Mouse (Mus musculus) cerebellum, adult 11 months (tissue): ENCODE data around the gene Ndufb2.
A peak's percentile ranks its signal among the peaks of the same experiment; 100 is the strongest.

ENCODE experiments used
- DNase-seq: peaks from one replicate; pipeline ENCODE4 v3.0.0; 2022

Gene Ndufb2

DNA sequence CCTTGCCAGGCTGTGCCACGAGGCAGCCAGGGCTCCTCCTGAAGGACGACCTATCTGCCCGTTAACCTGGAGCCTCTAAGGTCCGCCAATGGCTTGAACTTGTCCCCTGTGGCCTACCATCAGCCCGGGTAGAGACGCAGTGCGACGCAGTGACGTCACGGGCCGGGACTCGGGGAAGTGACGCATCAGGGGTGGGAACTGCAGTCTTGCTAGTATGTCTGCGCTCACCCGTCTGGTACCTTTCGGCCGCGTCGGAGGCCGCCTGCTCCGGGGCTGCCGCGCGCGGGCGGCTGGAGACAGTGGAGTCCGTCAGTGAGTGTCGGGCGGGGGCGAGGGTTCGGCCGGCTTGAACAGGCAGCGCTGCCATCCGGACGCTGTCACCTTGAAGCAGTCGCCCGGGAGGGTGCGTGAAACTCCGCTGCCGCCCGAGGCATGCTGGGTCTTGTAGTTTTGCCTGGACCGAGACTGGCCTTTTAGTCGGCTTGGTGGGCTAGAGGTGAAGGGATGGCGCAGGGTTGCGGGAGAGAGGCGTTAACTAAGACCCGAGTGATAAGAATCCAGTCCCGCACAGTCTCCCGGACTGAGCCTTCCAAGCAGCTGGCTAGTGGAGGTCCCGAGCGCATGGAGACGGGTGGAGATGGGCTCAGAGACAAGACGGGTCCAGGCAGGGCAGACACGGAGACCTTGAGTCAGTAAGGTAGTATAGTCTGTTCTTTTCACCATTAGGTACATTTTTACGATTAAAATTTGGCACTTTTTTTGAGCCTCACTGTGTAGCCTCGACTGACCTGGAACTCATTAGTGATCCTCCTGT is at the start of gene Ndufb2:
Ndufb2 (plus strand) TSS at position 174 of the 814 bp plus-strand sequence.
- peak; percentile 95 for DNase-seq

GRCm38 (mm10) chr6:39542631-39543597 is 49.5 kb upstream of the Ndufb2 start:
- DNase-seq: no peak

DNA sequence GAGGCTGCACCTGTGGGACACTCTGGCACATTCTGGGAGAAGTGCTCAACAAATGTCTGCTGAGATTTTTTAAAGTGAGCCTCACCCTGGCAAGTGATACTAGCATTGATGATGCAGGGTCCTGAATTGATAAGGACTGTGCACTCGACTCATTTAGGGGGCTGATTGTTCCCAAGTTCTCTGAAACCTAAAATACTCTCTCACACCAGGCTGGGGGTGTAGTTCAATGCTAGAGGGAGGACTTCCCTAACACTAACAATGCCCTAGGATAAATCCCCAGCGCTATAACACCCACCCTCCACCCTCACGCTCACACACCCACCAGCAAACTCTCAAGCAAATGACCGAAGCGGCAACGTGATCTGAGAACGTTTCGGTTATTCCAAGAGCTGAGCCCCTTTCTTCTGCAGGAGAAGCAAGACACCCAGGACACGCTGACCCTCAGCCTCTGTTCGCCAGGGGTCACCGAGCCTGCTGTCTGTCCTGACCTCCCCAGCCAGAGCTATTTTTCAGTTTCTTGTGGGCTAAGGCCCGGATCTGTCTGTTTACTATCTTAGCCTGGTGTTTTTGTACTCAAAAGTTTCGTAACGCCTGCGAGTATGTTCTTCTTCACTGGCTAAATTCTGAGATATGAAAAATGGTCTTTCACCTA is 48.5 kb upstream of the Ndufb2 start:
- no peak for DNase-seq

DNA sequence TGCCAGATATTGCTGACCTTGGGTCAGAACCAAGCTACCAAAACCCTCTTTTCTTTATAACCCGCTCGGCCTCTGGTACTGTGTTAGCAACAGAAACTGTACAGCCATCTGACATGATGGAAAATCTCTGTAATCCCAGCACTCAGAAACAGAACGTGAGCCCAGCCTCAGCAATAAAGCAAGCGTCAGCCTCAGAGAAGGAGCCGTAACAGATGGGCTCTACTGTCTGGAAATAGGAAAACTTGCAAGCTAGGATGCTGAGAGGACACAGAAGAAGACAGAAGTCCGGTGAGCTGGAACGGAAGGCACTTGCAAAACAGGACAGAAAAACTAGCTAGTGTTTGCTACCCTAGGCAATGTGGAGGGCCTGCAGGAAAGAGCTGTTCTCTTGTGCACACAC is 46.9 kb upstream of the Ndufb2 start:
- no peak for DNase-seq

- DNase-seq: no peak
Measured at GRCm38 (mm10) chr6:39548030-39548429, 44.3 kb upstream of the Ndufb2 start.

DNA sequence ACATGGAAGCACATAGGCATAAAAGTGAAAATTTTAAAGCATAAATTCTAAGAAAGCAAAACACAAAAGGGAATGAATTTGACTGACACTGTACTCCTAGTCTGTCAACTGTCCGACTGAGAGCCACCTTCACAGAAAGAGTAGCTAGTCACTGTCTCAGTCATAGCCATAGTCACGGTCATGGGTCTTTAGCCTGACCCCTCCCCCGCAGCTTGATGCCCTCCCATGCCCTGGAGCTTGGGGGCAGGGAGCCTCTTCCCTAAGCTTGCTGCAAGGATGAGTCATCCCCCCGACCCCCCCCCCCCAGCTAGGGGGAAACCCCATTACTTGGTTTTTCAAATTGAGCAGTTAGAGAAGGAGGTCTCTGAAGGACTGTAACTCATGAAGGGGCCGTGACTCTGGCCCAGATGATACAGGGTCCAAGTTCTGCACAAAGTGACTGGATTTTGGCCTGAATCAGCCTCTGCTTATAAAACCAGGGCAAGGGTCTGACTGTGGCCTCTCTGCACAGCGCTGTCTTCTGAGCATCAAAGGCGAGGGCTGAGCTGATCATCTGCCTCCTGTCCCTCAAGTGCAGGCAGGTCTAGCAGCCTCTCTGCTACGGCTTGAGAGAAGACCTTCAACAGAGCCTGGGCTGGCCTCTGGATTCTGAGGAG is 40.3 kb upstream of the Ndufb2 start:
- DNase-seq: no peak

- DNase-seq: no peak
Measured at GRCm38 (mm10) chr6:39554888-39555647, 37.3 kb upstream of the Ndufb2 start.

DNA sequence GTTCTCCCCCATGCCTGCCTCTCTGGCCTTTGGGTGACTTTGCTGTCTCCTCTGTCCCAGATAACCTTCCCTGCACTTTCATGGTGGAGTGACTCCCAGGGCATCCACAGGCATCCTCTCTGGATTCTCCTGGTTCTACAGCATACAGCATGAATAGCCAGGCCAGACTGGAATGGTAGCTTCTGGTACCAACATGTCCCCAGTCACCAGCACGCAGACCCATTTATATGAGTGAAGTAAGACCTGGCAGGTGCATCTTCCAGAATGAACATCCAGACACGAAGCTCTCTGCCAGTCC is 36.8 kb upstream of the Ndufb2 start:
- no peak for DNase-seq

DNA sequence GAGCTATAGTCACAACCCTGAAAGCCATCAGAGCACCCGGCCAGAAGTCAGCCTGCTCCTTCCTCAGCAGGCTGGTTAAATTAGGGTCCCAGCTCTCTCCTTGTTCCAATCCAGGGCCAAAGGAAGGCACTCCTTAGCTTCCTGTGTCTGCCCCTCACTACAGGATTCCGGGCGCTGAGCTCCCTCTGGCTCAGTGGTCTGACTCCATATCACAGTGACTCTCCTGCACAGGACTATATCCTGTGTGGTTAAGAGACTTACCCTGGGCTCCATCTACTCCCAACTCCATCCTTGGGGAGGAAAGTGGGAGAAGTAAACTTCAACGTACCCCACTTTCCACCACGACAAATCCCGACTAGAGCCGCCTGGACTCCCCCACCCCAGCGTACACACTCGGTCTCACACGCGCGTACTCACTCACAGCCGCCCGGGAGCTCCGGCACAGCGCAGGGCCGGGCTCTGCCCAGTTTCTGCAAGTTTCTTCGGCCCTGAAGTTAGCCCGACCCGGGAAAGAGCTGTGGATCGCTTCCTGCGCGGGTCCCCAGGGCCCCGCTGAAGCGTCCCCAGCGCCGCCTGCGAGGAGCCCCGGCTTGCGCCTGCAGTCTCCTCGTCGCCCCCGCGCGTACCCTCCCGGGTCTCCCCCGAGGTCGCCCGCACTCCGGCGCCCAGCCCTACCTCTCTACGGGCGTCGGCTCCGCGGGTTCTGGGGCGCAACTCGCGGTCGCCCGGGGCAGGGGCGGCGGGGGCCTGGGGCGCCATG is 35.3 kb upstream of the Ndufb2 start:
- peak; percentile 17 for DNase-seq

- DNase-seq: peak; percentile 54
Measured at GRCm38 (mm10) chr6:39557723-39558261, 34.6 kb upstream of the Ndufb2 start, which contains the start of gene Dennd2a. Gene Dennd2a, minus strand, starts transcription at chr6:39557867.

DNA sequence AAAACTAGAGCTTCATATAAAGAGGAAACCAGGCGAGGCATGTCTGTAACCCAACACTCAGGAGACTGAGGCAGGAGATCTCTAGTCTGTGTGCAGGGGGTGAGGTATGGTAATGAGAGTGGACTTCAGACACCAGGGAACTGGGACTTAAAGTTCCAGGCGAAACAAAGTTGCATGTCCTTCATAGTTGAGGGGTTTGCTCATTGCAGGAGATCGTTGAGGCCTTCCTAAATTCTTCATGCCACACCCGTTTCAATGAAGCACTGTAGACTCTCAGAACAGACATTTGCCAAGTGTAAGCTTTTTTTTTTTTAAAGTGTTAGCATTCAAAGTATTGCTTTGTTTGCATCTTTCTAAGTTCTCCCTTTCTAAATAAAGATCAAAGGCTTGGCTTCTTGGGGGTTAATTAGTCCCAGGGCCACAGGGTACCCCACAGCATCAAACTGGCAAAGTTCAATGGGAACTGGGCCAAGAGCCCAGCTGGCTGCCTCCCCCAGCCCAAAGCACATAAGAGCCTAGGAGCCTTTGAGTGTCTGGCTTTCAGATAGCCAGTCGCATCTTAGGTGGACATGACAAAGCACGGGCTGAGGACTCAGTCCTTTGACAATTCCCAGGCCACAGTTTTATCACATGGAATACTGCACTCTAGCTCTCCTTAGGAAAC is 33.0 kb upstream of the Ndufb2 start:
- no peak for DNase-seq

DNA sequence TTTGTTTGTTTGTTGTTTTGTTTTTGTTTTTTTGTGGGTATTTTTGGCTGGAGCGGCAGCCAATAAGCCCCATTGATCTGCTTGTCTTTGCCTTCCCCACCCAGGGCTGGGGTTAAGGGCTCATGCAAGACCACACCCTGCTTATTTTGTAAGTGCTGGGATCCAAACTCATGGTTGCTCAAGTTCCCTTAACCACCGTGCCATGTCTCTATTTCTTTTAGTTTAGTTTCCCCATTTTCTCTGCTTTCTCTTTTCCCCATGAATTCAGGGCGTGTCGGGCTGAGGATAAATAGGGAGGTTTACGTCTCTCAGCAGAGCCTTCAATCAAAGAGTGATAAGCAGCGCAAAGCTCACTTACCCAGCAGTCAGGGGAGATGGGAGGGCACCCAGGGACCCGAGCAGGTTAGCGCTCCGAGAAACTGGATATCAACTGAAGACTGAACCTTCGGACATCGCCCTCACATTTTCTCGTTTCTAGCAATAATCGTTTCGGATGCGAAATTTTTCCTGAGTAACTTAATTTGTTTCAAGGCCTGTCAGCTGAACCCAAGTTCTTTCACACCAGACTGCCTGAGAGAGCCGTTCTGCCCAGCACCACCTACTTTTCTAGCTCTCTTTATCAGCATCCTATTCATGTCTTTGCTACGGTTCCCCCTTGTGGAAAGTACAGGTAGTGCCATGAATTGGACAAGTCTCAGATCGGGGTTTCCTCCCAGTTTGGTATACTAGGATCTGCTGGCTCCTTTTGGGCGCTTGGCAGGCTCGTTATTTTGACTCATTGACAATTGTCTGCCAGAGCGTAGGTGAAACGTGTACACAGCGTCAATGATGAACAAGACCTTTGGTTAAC is 30.0 kb upstream of the Ndufb2 start:
- peak; percentile 80 for DNase-seq

DNA sequence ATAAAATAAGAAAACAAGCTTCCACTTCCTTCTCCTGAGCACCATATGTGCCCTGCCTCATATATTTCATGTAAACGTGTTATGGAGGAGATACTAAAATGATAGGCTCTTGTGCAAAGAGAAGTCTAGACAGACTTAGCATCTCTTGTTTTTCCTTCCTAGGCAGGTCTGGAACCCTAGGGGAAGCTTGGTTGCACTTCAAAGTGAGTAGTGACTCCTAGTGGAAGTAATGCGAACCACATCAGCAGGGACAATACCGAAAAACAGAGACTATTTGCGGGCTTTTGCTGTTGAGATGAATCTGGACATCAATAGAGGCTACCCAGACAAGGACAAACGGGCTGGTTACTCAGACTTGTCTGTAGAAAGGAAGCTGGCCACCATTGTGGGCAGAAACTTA is 24.8 kb upstream of the Ndufb2 start:
- DNase-seq: no peak

DNA sequence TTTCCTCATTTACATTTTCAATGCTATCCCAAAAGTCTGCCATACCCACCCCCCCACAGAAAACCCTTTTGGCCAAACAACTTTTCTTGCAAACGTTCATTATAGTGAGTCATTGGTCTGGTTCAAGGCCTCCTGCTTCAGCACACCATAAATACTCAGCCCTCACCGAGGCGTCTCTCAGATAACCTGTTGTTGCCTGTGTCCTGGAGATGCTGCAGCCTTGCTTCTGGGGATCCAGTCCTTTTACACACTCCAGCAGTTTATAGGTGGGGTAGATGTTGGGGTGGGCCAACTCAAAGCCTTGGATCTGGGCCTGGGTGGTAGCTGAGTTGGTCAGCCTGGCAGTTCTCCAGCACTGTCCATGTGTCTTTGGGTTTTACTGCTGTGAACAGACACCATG is 21.9 kb upstream of the Ndufb2 start:
- no peak for DNase-seq

DNA sequence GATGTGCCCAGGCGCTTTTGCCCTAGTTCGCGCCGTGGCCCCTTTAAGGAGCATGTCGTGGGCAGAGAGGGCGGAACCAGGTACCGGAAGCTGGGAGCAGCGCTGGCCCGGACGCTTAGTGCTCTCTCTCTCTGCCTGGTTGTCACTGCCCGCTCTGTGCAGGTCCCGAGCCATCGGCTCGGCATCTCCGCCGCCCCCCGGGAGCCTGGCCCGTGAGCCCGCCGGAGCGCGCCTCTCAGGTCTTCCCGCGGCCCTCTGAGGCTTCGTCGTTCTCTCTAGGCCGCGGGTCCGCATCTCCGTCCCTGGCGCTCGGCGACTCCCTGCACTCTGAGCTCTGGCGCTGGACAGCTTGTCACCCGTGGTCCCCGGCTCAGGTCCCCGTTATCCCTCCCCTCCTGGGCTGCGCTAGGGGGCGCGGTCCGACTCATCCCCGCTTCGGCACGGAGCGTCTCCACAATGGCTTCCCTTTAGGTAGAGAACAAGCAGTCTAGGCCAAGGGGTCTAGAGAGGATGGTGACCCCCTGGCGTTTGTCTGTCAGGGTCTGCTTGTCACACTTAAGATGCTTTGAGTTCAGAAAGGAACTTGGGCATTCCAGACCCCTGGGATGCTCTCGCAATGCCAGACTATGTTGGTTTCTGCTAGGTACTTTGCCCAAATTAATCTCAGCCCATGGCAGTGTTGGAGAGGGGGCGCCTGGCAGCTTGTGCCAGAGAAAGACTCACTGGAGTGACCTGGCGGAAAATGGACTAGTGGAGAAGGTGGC is 18.4 kb upstream of the Ndufb2 start, which contains the start of gene Adck2:
Adck2 (plus strand) TSS at position 83 of the 764 bp plus-strand sequence.
- peak; percentile 82 for DNase-seq

- DNase-seq: peak; percentile 29
Measured at GRCm38 (mm10) chr6:39574555-39574869, 17.9 kb upstream of the Ndufb2 start.

GRCm38 (mm10) chr6:39574951-39575350 is 17.4 kb upstream of the Ndufb2 start:
- DNase-seq: no peak

GRCm38 (mm10) chr6:39579552-39579951 is 12.8 kb upstream of the Ndufb2 start:
- DNase-seq: no peak

DNA sequence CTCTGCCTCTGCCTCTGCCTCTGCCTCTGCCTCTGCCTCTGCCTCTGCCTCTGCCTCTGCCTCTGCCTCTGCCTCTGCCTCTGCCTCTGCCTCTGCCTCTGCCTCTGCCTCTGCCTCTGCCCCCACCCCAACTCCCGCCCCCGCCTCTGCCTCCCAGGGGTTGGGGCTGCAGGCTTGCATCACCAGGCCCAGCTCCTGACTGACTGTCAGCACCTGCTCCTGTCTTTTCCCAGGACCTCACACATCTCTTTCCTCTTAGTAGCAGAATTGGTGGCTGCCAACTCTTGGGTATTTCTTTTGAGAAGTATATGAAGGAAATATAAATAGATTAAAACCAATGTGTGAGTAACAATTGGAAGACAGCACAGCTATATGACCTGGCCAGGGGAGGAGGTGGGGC is 11.8 kb upstream of the Ndufb2 start:
- DNase-seq: no peak
